Mouse (Mus musculus): ENCODE data around the gene Ddb2. TPM values are rescaled to one million over a fixed set of nuclear protein-coding genes. Genes with fewer than 3 reads are reported as not detected.
"Not testable (repeated sequence)": the region's sequence is repeated elsewhere in the genome, so short reads cannot be mapped to it uniquely, and the experiment has no call there.

Ddb2 gene
- polyA plus RNA-seq, 1 experiment from 2014 or later = 14.1 TPM

DNA sequence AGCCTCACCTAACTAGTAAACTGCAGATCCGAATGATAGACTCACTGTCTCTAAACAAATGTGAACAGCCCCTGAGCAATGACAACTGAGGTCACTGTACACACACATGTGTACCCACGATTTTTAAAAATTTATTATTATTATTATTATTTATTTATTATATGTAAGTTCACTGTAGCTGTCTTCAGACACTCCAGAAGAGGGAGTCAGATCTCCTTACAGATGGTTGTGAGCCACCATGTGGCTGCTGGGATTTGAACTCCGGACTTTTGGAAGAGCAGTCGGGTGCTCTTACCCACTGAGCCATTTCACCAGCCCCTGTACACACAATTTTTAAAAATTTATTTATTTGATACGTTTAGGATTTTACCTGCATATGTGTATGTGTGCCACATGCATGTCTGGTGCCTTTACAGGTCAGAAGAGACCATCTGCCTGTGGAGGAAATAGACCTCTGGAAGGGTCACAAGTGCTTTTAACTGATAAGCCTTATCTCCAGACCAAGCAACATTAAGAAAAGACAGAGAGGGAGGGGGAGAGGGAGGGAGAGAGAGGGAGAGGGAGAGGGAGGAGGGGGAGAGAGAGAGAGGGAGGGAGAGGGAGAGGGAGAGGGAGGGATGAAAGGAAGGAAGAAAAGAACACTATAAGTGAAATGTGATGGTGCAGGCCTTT, 7.9 kb upstream of the Ddb2 start:
- ATAC-seq (ENCODE audit: low read depth) (no peak), DNase-seq (ENCODE audit: low spot score) (no peak)
- H3K4me2 ChIP-seq (ENCODE audit: low read depth, low read length) = no peak overlapping the region
- WGBS = 81% methylated on average over 5 of the region's 5 CpGs
- H3K4me1 ChIP-seq (ENCODE audit: control insufficient read depth, insufficient read depth, low read length) = no peaks in the 10 kb centered on the region
- H3K9me3 ChIP-seq (ENCODE audit: control insufficient read depth, low read length) = no peaks in the 10 kb centered on the region
- H3K27me3 ChIP-seq (replicated peaks; ENCODE audit: control insufficient read depth, insufficient read depth, low read length) = no peaks in the 10 kb centered on the region
- no peak overlapping the region for H3K9ac ChIP-seq (ENCODE audit: low read depth, low read length)
- no peak overlapping the region for H3K4me3 ChIP-seq (ENCODE audit: low read depth, low read length)
- no peak overlapping the region for H3K27ac ChIP-seq (replicated peaks; ENCODE audit: low read depth, low read length)
- no peaks in the 10 kb centered on the region for H3K36me3 ChIP-seq (ENCODE audit: control insufficient read depth, insufficient read depth, low read length)

DNA sequence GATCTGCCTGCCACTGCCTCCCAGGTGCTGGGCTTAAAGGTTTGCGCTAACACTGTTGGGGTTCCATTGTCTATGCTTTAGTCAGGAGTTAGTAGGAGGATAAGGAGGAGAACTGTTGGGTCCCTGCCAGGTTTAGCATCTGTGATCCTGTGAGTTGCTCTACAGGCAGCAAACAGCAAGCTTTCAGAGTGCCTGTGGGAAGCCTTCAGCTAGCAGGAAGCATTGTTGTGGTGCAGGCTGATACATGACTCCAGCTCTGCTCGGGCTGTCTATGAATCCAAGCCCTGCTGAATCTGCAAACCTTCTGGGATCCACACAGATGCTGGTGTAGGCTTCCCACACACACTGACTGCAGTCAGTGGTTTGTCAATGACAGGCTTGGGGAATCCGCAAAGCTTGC, 6.6 kb upstream of the Ddb2 start:
- 43% methylated on average over 3 of the region's 3 CpGs for WGBS
- DNase-seq (ENCODE audit: low spot score) (peak; percentile 82), ATAC-seq (ENCODE audit: low read depth) (peak; percentile 84)
- Histone ChIP-seq H3K9me3 (ENCODE audit: control insufficient read depth, low read length) (no peaks in the 10 kb centered on the region), H3K4me1 (ENCODE audit: control insufficient read depth, insufficient read depth, low read length) (no peaks in the 10 kb centered on the region), H3K27ac (replicated peaks; ENCODE audit: low read depth, low read length) (no peak overlapping the region), H3K4me2 (ENCODE audit: low read depth, low read length) (no peak overlapping the region), H3K9ac (ENCODE audit: low read depth, low read length) (no peak overlapping the region), H3K4me3 (ENCODE audit: low read depth, low read length) (no peak overlapping the region), H3K27me3 (replicated peaks; ENCODE audit: control insufficient read depth, insufficient read depth, low read length) (no peaks in the 10 kb centered on the region), H3K36me3 (ENCODE audit: control insufficient read depth, insufficient read depth, low read length) (no peaks in the 10 kb centered on the region)

DNA sequence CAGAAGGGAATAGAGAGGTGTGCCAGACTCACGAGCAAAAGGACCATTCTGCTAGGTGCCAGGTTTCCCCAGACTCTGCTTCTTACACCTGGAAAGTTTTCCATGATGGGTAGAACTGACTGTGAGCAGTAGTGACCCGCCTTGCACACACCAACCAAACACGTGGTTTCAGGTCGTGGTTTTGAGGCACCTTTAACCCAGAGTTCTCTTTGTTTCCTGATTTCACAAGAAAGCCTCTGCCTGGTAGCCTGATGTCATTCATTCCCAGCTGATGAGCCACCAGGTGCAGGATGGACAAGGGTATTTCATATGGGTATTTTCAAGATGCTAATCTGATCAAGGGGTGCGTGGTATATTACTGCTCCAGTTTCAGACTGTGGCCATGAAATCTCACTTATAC, 5.8 kb upstream of the Ddb2 start:
- no peak for DNase-seq (ENCODE audit: low spot score)
- H3K36me3 ChIP-seq (ENCODE audit: control insufficient read depth, insufficient read depth, low read length) = no peaks in the 10 kb centered on the region
- ATAC-seq (ENCODE audit: low read depth) = no peak

DNA sequence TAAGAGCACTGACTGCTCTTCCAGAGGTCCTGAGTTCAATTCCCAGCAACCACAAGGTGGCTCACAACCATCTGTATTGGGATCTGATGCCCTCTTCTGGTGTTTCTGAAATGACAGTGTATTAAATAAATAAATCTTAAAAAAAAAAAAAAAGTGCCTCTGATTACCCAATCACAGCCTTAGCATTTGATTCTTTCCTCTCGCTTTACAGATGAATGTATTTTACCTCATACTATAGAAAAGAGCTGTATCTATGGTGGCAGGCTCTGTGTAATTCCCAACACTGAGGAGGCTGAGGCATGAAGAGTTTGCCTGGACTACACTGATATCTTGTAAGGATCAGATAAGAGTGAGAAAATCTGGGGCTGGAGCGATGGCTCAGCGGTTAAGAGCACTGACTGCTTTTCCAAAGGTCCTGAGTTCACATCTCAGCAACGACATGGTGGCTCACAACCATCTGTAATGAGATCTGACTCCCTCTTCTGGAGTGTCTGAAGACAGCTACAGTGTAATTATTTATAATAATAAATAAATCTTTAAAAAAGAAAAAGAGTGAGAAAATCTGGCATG, 814 bp upstream of the Ddb2 start:
- Histone ChIP-seq H3K27ac (replicated peaks; ENCODE audit: low read depth, low read length) (peak overlapping the region; percentile 88), H3K4me2 (ENCODE audit: low read depth, low read length) (peak overlapping the region; percentile 79), H3K9ac (ENCODE audit: low read depth, low read length) (peak overlapping the region; percentile 72), H3K4me3 (ENCODE audit: low read depth, low read length) (peak overlapping the region; percentile 59)
- 19% methylated on average over 4 of the region's 4 CpGs for WGBS
- H3K27me3 ChIP-seq (replicated peaks; ENCODE audit: control insufficient read depth, insufficient read depth, low read length); H3K4me1 ChIP-seq (ENCODE audit: control insufficient read depth, insufficient read depth, low read length); H3K9me3 ChIP-seq (ENCODE audit: control insufficient read depth, low read length); H3K36me3 ChIP-seq (ENCODE audit: control insufficient read depth, insufficient read depth, low read length); DNase-seq (ENCODE audit: low spot score): not testable (repeated sequence)
- peak; percentile 38 for ATAC-seq (ENCODE audit: low read depth)

More for the DNA sequence above, 5.8 kb upstream of the Ddb2 start:
- Histone ChIP-seq H3K4me3 (ENCODE audit: low read depth, low read length) (no peak overlapping the region), H3K9ac (ENCODE audit: low read depth, low read length) (no peak overlapping the region), H3K4me2 (ENCODE audit: low read depth, low read length) (no peak overlapping the region), H3K9me3 (ENCODE audit: control insufficient read depth, low read length) (no peaks in the 10 kb centered on the region), H3K27ac (replicated peaks; ENCODE audit: low read depth, low read length) (no peak overlapping the region), H3K27me3 (replicated peaks; ENCODE audit: control insufficient read depth, insufficient read depth, low read length) (no peaks in the 10 kb centered on the region), H3K4me1 (ENCODE audit: control insufficient read depth, insufficient read depth, low read length) (no peaks in the 10 kb centered on the region)
- 64% methylated on average over 5 of the region's 5 CpGs for WGBS

DNA sequence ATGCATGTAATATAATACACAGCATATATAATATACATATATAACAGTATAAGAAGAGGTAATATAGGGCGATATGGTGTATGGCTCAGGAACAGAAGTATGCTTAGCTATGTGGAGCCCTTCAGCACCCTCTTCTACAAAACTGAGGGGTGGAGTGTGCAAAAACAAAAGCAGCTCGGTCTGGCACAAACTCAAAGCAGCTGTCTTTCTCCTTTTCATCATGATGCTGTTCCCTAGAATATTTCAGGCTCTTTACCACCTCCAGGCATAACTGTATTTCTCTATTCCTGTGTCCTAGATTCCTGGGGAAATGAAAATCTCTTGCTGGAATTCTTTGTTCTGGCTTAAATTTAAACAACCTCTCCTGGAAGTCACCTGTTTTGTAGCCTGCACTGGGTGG, 7.0 kb downstream of the Ddb2 start:
- DNase-seq (ENCODE audit: low spot score) (no peak), ATAC-seq (ENCODE audit: low read depth) (no peak)
- Histone ChIP-seq H3K9ac (ENCODE audit: low read depth, low read length) (no peak overlapping the region), H3K9me3 (ENCODE audit: control insufficient read depth, low read length) (no peaks in the 10 kb centered on the region), H3K4me2 (ENCODE audit: low read depth, low read length) (no peak overlapping the region), H3K27ac (replicated peaks; ENCODE audit: low read depth, low read length) (no peak overlapping the region), H3K4me3 (ENCODE audit: low read depth, low read length) (no peak overlapping the region), H3K27me3 (replicated peaks; ENCODE audit: control insufficient read depth, insufficient read depth, low read length) (no peaks in the 10 kb centered on the region), H3K4me1 (ENCODE audit: control insufficient read depth, insufficient read depth, low read length) (no peaks in the 10 kb centered on the region), H3K36me3 (ENCODE audit: control insufficient read depth, insufficient read depth, low read length) (peaks cover 21% of the 10 kb centered on the region; the same call in 1 of the 2 replicates)
- 49% methylated on average over 2 of the region's 2 CpGs for WGBS

GRCm38 (mm10) chr2:91223614-91224013, 13.2 kb downstream of the Ddb2 start:
- DNase-seq (ENCODE audit: low spot score) (no peak), ATAC-seq (ENCODE audit: low read depth) (no peak)
- no peaks in the 10 kb centered on the region for H3K27me3 ChIP-seq (replicated peaks; ENCODE audit: control insufficient read depth, insufficient read depth, low read length)
- no peaks in the 10 kb centered on the region for H3K4me1 ChIP-seq (ENCODE audit: control insufficient read depth, insufficient read depth, low read length)
- H3K9ac ChIP-seq (ENCODE audit: low read depth, low read length) = no peak overlapping the region
- no peak overlapping the region for H3K4me2 ChIP-seq (ENCODE audit: low read depth, low read length)
- no peak overlapping the region for H3K27ac ChIP-seq (replicated peaks; ENCODE audit: low read depth, low read length)
- H3K9me3 ChIP-seq (ENCODE audit: control insufficient read depth, low read length) = no peaks in the 10 kb centered on the region
- H3K36me3 ChIP-seq (ENCODE audit: control insufficient read depth, insufficient read depth, low read length) = peaks cover 2% of the 10 kb centered on the region; the same call in 1 of the 2 replicates
- no peak overlapping the region for H3K4me3 ChIP-seq (ENCODE audit: low read depth, low read length)
- WGBS = 84% methylated on average over 2 of the region's 2 CpGs

DNA sequence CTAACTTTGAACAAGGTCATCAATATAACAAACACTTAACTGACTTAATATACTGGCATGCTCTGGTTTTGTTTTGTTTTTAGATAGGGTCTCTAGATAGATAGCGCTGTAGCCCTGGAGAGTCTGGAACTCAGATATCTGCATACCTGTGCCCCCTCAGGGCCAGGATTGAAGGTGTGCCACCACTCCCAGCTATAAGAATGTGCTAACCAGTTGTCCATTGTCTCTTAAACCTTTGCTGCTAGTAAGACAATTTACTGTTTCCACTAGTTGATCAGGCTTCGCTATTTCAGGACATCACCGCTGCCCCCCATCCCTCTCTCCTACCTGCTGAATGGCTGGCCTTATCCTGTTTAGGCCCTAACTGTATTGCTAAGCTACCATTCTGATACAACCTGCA, 16.3 kb downstream of the Ddb2 start:
- H3K27ac ChIP-seq (replicated peaks; ENCODE audit: low read depth, low read length) = no peak overlapping the region
- ATAC-seq (ENCODE audit: low read depth) (no peak), DNase-seq (ENCODE audit: low spot score) (no peak)
- WGBS = 91% methylated on average over 3 of the region's 3 CpGs
- H3K9me3 ChIP-seq (ENCODE audit: control insufficient read depth, low read length) = no peaks in the 10 kb centered on the region
- no peaks in the 10 kb centered on the region for H3K27me3 ChIP-seq (replicated peaks; ENCODE audit: control insufficient read depth, insufficient read depth, low read length)
- H3K4me3 ChIP-seq (ENCODE audit: low read depth, low read length) = no peak overlapping the region
- H3K9ac ChIP-seq (ENCODE audit: low read depth, low read length) = no peak overlapping the region
- H3K4me1 ChIP-seq (ENCODE audit: control insufficient read depth, insufficient read depth, low read length) = no peaks in the 10 kb centered on the region
- peaks cover 14% of the 10 kb centered on the region; the same call in 1 of the 2 replicates for H3K36me3 ChIP-seq (ENCODE audit: control insufficient read depth, insufficient read depth, low read length)
- H3K4me2 ChIP-seq (ENCODE audit: low read depth, low read length) = no peak overlapping the region

DNA sequence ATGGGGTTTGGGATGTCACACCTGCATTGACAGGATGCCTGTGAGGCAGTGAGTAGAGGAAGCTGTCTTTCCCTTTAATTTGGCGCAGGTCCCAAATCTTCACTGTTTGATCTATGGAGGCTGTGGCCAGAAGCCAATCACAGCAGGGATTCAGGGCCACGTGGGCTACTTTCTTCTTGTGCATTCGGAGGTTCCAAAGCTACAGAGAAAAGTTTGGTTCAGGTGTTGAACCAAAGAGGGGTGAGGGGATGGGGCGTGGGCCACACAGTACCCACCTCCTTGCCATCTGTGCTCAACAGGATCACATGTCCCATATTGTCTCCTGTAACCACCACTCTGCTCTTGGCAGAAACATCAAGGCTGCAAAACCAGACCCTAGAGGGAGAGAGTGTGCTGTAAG, 19.8 kb downstream of the Ddb2 start:
- WGBS = 59% methylated on average over 4 of the region's 4 CpGs
- H3K27ac ChIP-seq (replicated peaks; ENCODE audit: low read depth, low read length) = no peak overlapping the region
- H3K4me2 ChIP-seq (ENCODE audit: low read depth, low read length) = no peak overlapping the region
- H3K9ac ChIP-seq (ENCODE audit: low read depth, low read length) = no peak overlapping the region
- DNase-seq (ENCODE audit: low spot score) (no peak), ATAC-seq (ENCODE audit: low read depth) (no peak)
- no peaks in the 10 kb centered on the region for H3K4me1 ChIP-seq (ENCODE audit: control insufficient read depth, insufficient read depth, low read length)
- no peak overlapping the region for H3K4me3 ChIP-seq (ENCODE audit: low read depth, low read length)
- no peaks in the 10 kb centered on the region for H3K9me3 ChIP-seq (ENCODE audit: control insufficient read depth, low read length)
- no peaks in the 10 kb centered on the region for H3K27me3 ChIP-seq (replicated peaks; ENCODE audit: control insufficient read depth, insufficient read depth, low read length)
- H3K36me3 ChIP-seq (ENCODE audit: control insufficient read depth, insufficient read depth, low read length) = peaks cover 42% of the 10 kb centered on the region

DNA sequence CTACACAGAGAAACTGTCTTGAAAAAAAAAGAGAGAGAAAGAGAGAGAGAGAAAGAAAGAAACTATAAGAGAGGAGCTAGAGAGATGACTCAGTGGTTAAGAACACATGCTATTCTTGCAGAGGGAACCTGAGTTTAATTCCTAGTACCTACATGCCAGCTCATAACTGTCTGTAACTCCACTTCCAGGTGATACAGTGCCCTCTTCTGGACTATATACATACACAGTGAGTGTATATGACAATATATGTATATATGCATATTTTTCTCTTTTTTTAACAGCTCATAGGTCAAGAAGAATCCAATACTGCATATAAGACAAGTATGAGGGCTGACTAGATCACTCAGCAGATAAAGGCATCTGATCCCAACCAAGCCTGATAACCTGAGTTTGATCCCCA, 23.5 kb downstream of the Ddb2 start:
- ATAC-seq (ENCODE audit: low read depth) (no peak), DNase-seq (ENCODE audit: low spot score) (no peak)
- peaks cover 76% of the 10 kb centered on the region for H3K36me3 ChIP-seq (ENCODE audit: control insufficient read depth, insufficient read depth, low read length)
- H3K9me3 ChIP-seq (ENCODE audit: control insufficient read depth, low read length) = no peaks in the 10 kb centered on the region
- H3K27me3 ChIP-seq (replicated peaks; ENCODE audit: control insufficient read depth, insufficient read depth, low read length) = no peaks in the 10 kb centered on the region
- no peak overlapping the region for H3K4me2 ChIP-seq (ENCODE audit: low read depth, low read length)
- H3K27ac ChIP-seq (replicated peaks; ENCODE audit: low read depth, low read length) = no peak overlapping the region
- H3K9ac ChIP-seq (ENCODE audit: low read depth, low read length) = no peak overlapping the region
- H3K4me3 ChIP-seq (ENCODE audit: low read depth, low read length) = no peak overlapping the region
- no peaks in the 10 kb centered on the region for H3K4me1 ChIP-seq (ENCODE audit: control insufficient read depth, insufficient read depth, low read length)

All from embryonic facial prominence, embryonic 14.5 days (tissue).